Mouse (Mus musculus): Measurements from ENCODE around the gene Arhgef3. TPM values are rescaled to one million over a fixed set of nuclear protein-coding genes. Genes with fewer than 3 reads are reported as not detected.

Gene Arhgef3
- total and polyA plus RNA-seq, 3 experiments, result 11.1 to 27.8 (median 23.0) TPM

- 55% methylated on average over 10 of the region's 10 CpGs for WGBS
- intact Hi-C loops (cut with DNase I), result loop anchor here (5.0 kb wide), 1 partner anchor 39 kb away; no protein-coding TSS in a partner anchor
- Histone ChIP-seq H3K36me3 (ENCODE audit: control insufficient read depth, insufficient read depth, low read length) (0 out of 2 replicates have a peak, but pooled peaks cover 2% of the 10 kb centered on the region), H3K79me2 (replicated peaks; ENCODE audit: control insufficient read depth, insufficient read depth, low read length) (peaks cover 3% of the 10 kb centered on the region; the same call in 1 of the 2 replicates), H3K27me3 (ENCODE audit: control insufficient read depth, insufficient read depth, low read length) (no peaks in the 10 kb centered on the region), H3K9ac (ENCODE audit: low read depth, low read length) (no peak overlapping the region), H3K4me3 (no peak overlapping the region), H3K27ac (no peak overlapping the region), H3K4me1 (ENCODE audit: control insufficient read depth, insufficient read depth, low read length) (peaks cover 16% of the 10 kb centered on the region)
- DNase-seq, result no peak
- no peak for TF ChIP-seq CTCF (IDR thresholded peaks at IDR 0.05)
- no peak for TF ChIP-seq EP300 (IDR thresholded peaks at IDR 0.05; ENCODE audit: insufficient read depth, low read depth, low read length)
- no peak for TF ChIP-seq POLR2A (IDR thresholded peaks at IDR 0.05; ENCODE audit: insufficient read depth, low read depth, low read length)
These were observed 216.9 kb downstream of the Arhgef3 start for GRCm38 (mm10) chr14:27331490-27332035.

- Histone ChIP-seq H3K79me2 (replicated peaks; ENCODE audit: control insufficient read depth, insufficient read depth, low read length) (peaks cover 4% of the 10 kb centered on the region; the same call in 1 of the 2 replicates), H3K36me3 (ENCODE audit: control insufficient read depth, insufficient read depth, low read length) (no peaks in the 10 kb centered on the region), H3K4me3 (no peak overlapping the region), H3K4me1 (ENCODE audit: control insufficient read depth, insufficient read depth, low read length) (peaks cover 17% of the 10 kb centered on the region), H3K27ac (no peak overlapping the region), H3K27me3 (ENCODE audit: control insufficient read depth, insufficient read depth, low read length) (no peaks in the 10 kb centered on the region), H3K9ac (ENCODE audit: low read depth, low read length) (no peak overlapping the region)
- peak in 1 of 2 experiments; percentile 42 for DNase-seq
- WGBS, result 57% methylated on average over 4 of the region's 4 CpGs
- intact Hi-C loops (cut with DNase I), result loop anchor here (5.0 kb wide), 1 partner anchor 40 kb away; no protein-coding TSS in a partner anchor
- no peak for TF ChIP-seq EP300 (IDR thresholded peaks at IDR 0.05; ENCODE audit: insufficient read depth, low read depth, low read length)
These were observed 217.8 kb downstream of the Arhgef3 start for GRCm38 (mm10) chr14:27332359-27332987.

GRCm38 (mm10) chr14:27335331-27336207 is 220.9 kb downstream of the Arhgef3 start:
- peak; percentile 89 for DNase-seq

GRCm38 (mm10) chr14:27336208-27337114 is 221.8 kb downstream of the Arhgef3 start:
- TF ChIP-seq POLR2A (IDR thresholded peaks at IDR 0.05; ENCODE audit: insufficient read depth, low read depth, low read length) (no peak), CTCF (IDR thresholded peaks at IDR 0.05) (no peak), EP300 (IDR thresholded peaks at IDR 0.05; ENCODE audit: insufficient read depth, low read depth, low read length) (no peak)
- WGBS, result 14% methylated on average over 34 of the region's 34 CpGs
- peak overlapping the region; percentile 67 for H3K27ac ChIP-seq

More at GRCm38 (mm10) chr14:27335331-27336207, 220.9 kb downstream of the Arhgef3 start:
- TF ChIP-seq EP300 (IDR thresholded peaks at IDR 0.05; ENCODE audit: insufficient read depth, low read depth, low read length), result 0 out of 2 replicates have a peak, but pooled peaks have one; percentile 5
- TF ChIP-seq POLR2A (IDR thresholded peaks at IDR 0.05; ENCODE audit: insufficient read depth, low read depth, low read length), result peak; percentile 82
- TF ChIP-seq CTCF (IDR thresholded peaks at IDR 0.05), result no peak
- intact Hi-C loops (cut with DNase I), result loop anchor here (1.0 to 5.0 kb wide), 3 partner anchors 77 to 148 kb away; no protein-coding TSS in a partner anchor
- WGBS, result 9% methylated on average over 37 of the region's 37 CpGs
- Histone ChIP-seq H3K27ac (peak overlapping the region; percentile 67), H3K4me1 (ENCODE audit: control insufficient read depth, insufficient read depth, low read length) (peaks cover 12% of the 10 kb centered on the region), H3K4me3 (peak overlapping the region; percentile 63), H3K9ac (ENCODE audit: low read depth, low read length) (peak overlapping the region; percentile 74), H3K27me3 (ENCODE audit: control insufficient read depth, insufficient read depth, low read length) (no peaks in the 10 kb centered on the region), H3K79me2 (replicated peaks; ENCODE audit: control insufficient read depth, insufficient read depth, low read length) (peaks cover 4% of the 10 kb centered on the region; the same call in 1 of the 2 replicates), H3K36me3 (ENCODE audit: control insufficient read depth, insufficient read depth, low read length) (peaks cover 5% of the 10 kb centered on the region; the same call in 1 of the 2 replicates)

GRCm38 (mm10) chr14:27337156-27337555 is 222.5 kb downstream of the Arhgef3 start:
- peak overlapping the region; percentile 67 for H3K9ac ChIP-seq (ENCODE audit: low read depth, low read length)
- peaks cover 13% of the 10 kb centered on the region for H3K36me3 ChIP-seq (ENCODE audit: control insufficient read depth, insufficient read depth, low read length)
- intact Hi-C loops (cut with DNase I), result loop anchor here (2.0 to 5.0 kb wide), 2 partner anchors 76 to 90 kb away; no protein-coding TSS in a partner anchor
- no peaks in the 10 kb centered on the region for H3K27me3 ChIP-seq (ENCODE audit: control insufficient read depth, insufficient read depth, low read length)
- H3K4me3 ChIP-seq, result peak overlapping the region; percentile 26; the same call in 1 of the 2 replicates
- DNase-seq, result no peak
- TF ChIP-seq POLR2A (IDR thresholded peaks at IDR 0.05; ENCODE audit: insufficient read depth, low read depth, low read length), result no peak
- no peak for TF ChIP-seq CTCF (IDR thresholded peaks at IDR 0.05)
- no peak for TF ChIP-seq EP300 (IDR thresholded peaks at IDR 0.05; ENCODE audit: insufficient read depth, low read depth, low read length)
- peaks cover 12% of the 10 kb centered on the region for H3K4me1 ChIP-seq (ENCODE audit: control insufficient read depth, insufficient read depth, low read length)
- 52% methylated on average over 6 of the region's 6 CpGs for WGBS
- peak overlapping the region; percentile 15; the same call in 1 of the 2 replicates for H3K27ac ChIP-seq
- H3K79me2 ChIP-seq (replicated peaks; ENCODE audit: control insufficient read depth, insufficient read depth, low read length), result peaks cover 4% of the 10 kb centered on the region; the same call in 1 of the 2 replicates

More at GRCm38 (mm10) chr14:27336208-27337114, 221.8 kb downstream of the Arhgef3 start:
- H3K27me3 ChIP-seq (ENCODE audit: control insufficient read depth, insufficient read depth, low read length), result no peaks in the 10 kb centered on the region
- H3K79me2 ChIP-seq (replicated peaks; ENCODE audit: control insufficient read depth, insufficient read depth, low read length), result peaks cover 4% of the 10 kb centered on the region; the same call in 1 of the 2 replicates
- intact Hi-C loops (cut with DNase I), result loop anchor here (1.0 to 5.0 kb wide), 3 partner anchors 76 to 149 kb away; no protein-coding TSS in a partner anchor
- peak; percentile 44 to 59 for DNase-seq
- H3K36me3 ChIP-seq (ENCODE audit: control insufficient read depth, insufficient read depth, low read length), result peaks cover 8% of the 10 kb centered on the region; the same call in 1 of the 2 replicates
- peaks cover 13% of the 10 kb centered on the region for H3K4me1 ChIP-seq (ENCODE audit: control insufficient read depth, insufficient read depth, low read length)
- H3K9ac ChIP-seq (ENCODE audit: low read depth, low read length), result peak overlapping the region; percentile 74
- H3K4me3 ChIP-seq, result peak overlapping the region; percentile 63

Measured in heart, adult 2 months (tissue).